Mouse (Mus musculus) MEL (cell line): ENCODE measurements around the gene Tmem106c.

Experiments used
- CTCF ChIP-seq, 3 experiments: IDR thresholded peaks in 2 of 3; conservative IDR thresholded peaks in 1 of 3; 2 replicates each; pipeline ENCODE4 v1.5.1; 2011 to 2012; ENCODE audit warnings: low read length in 3 of 3, low read depth in 2 of 3, mild to moderate bottlenecking in 2 of 3, improper control_type of control experiment in 1 of 3, inconsistent platforms in 1 of 3, mixed read lengths in 1 of 3, moderate library complexity in 1 of 3; ENCODE audit not compliant: control insufficient read depth in 1 of 3, insufficient read depth in 1 of 3, poor library complexity in 1 of 3, severe bottlenecking in 1 of 3
- ETS1 ChIP-seq: IDR thresholded peaks from 2 replicates; pipeline ENCODE4 v1.6.1; 2012; ENCODE audit warnings: low read depth, mild to moderate bottlenecking, inconsistent platforms, low read length, improper control_type of control experiment, moderate library complexity
- GATA1 ChIP-seq: IDR thresholded peaks from 2 replicates; pipeline ENCODE4 v1.6.1; 2011; ENCODE audit warnings: low read depth, low read length, improper control_type of control experiment
- MXI1 ChIP-seq: IDR thresholded peaks from 2 replicates; pipeline ENCODE4 v1.6.1; 2011; ENCODE audit warnings: mild to moderate bottlenecking, low read depth, low read length, improper control_type of control experiment
- TAL1 ChIP-seq: IDR thresholded peaks from 2 replicates; pipeline ENCODE4 v1.6.1; 2012; ENCODE audit warnings: mild to moderate bottlenecking, inconsistent platforms, low read length, moderate library complexity, mixed read lengths
- ZC3H11A ChIP-seq: IDR thresholded peaks from 2 replicates; pipeline ENCODE4 v1.6.1; 2012; ENCODE audit warnings: low read depth, mild to moderate bottlenecking, inconsistent platforms, low read length, improper control_type of control experiment

DNA sequence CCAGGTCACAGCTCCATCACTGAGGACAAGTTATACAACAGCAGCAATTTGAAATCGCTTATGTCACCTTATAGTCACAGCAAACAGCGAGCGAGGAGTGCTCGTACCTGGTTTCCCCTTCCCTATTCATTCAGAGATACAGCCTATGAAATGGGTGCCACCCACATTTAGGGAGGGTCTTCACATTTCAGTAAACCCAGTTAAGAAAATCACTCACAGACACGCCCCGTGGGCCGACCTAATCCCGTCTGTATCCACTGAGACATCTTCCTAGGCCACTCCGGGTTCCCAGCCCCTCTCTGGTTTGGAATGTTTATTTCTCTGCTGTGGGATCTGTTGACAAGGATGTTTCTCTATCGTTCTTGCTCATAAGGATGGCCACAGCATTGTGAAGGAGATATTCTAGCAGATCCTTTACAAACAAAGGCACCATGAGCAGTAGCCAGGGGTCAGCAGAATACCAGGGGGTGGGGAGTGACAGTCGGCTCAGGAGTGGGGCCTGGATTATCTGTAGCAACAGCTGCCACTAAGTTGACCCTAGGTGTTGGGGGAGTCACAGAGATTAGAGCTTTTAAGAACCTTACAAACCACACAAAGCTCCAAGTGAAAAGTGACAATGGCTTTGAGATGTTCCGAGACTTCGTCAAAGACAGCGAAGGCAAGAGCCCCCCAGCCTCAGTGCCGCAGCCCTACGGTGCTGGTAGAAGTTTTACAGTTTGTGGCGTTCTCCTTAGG, 1.5 kb downstream of the Tmem106c start:
- no peak for TF ChIP-seq ETS1
- TF ChIP-seq ZC3H11A = no peak
- no peak for TF ChIP-seq MXI1
- no peak for TF ChIP-seq CTCF (IDR thresholded peaks at IDR 0.05 in 2 of 3, conservative IDR thresholded peaks at IDR 0.05 in 1 of 3; ENCODE audit: control insufficient read depth in 1 of 3, insufficient read depth in 1 of 3, low read depth in 2 of 3, low read length in 3 of 3, poor library complexity in 1 of 3, severe bottlenecking in 1 of 3)
- no peak for TF ChIP-seq GATA1
- TF ChIP-seq TAL1 = no peak
